8 mouse cellular contexts compared by ENCODE assay signal in genomic region chr2:167505127-167505526, GRCm38 (mm10). TPM values are rescaled to one million over a fixed set of nuclear protein-coding genes. Genes with fewer than 3 reads are reported as not detected.
DNase-seq lines count a peak whose midpoint lies in the region; ATAC-seq lines count a peak whose summit lies in the region.

No protein-coding gene starts in this region.

- no peak overlapping the region for H3K9ac ChIP-seq in kidney, embryonic 15.5 days
- H3K9ac ChIP-seq in embryonic facial prominence, embryonic 11.5 days (replicated peaks; ENCODE audit: low read length): no peak overlapping the region

- no peaks in the 10 kb centered on the region for H3K9me3 ChIP-seq in kidney, embryonic 15.5 days (replicated peaks)
- no peaks in the 10 kb centered on the region for H3K9me3 ChIP-seq in embryonic facial prominence, embryonic 11.5 days (replicated peaks; ENCODE audit: control insufficient read depth, low read length)
- no peaks in the 10 kb centered on the region for H3K9me3 ChIP-seq in limb, embryonic 10.5 days (replicated peaks)
- H3K9me3 ChIP-seq in midbrain, embryonic 10.5 days (replicated peaks): no peaks in the 10 kb centered on the region

- ATAC-seq in kidney, embryonic 15.5 days (replicated peaks; ENCODE audit: low FRiP score): no peak
- no peak for ATAC-seq in embryonic facial prominence, embryonic 11.5 days (replicated peaks; ENCODE audit: insufficient number of reproducible peaks, low FRiP score, low TSS enrichment, low read depth)
- no peak for ATAC-seq in cerebellum, adult (ENCODE audit: insufficient number of reproducible peaks, low FRiP score, low TSS enrichment)

- peaks cover 38% of the 10 kb centered on the region for H3K36me3 ChIP-seq in kidney, embryonic 15.5 days
- H3K36me3 ChIP-seq in embryonic facial prominence, embryonic 11.5 days (replicated peaks; ENCODE audit: control insufficient read depth, insufficient read depth, low read depth, low read length): no peaks in the 10 kb centered on the region; the same call in 1 of the 2 replicates
- H3K36me3 ChIP-seq in limb, embryonic 10.5 days: peaks cover 57% of the 10 kb centered on the region
- H3K36me3 ChIP-seq in midbrain, embryonic 10.5 days: peaks cover 55% of the 10 kb centered on the region

- WGBS in kidney, embryonic 15.5 days: 80% methylated on average over 3 of the region's 3 CpGs
- 87% methylated on average over 3 of the region's 3 CpGs for WGBS in embryonic facial prominence, embryonic 11.5 days
- WGBS in limb, embryonic 10.5 days: 90% methylated on average over 3 of the region's 3 CpGs
- WGBS in midbrain, embryonic 10.5 days: 92% methylated on average over 3 of the region's 3 CpGs

- 0 out of 2 replicates have a peak overlapping the region, but pooled peaks have one; percentile 9 for H3K27ac ChIP-seq in kidney, embryonic 15.5 days
- no peak overlapping the region for H3K27ac ChIP-seq in embryonic facial prominence, embryonic 11.5 days (replicated peaks; ENCODE audit: low read depth, low read length)
- H3K27ac ChIP-seq in limb, embryonic 10.5 days: no peak overlapping the region
- H3K27ac ChIP-seq in midbrain, embryonic 10.5 days (replicated peaks): no peak overlapping the region

- peak overlapping the region; percentile 92 for H3K4me2 ChIP-seq in kidney, embryonic 15.5 days
- H3K4me2 ChIP-seq in embryonic facial prominence, embryonic 11.5 days (ENCODE audit: low read depth, low read length): peak overlapping the region; percentile 11; the same call in 1 of the 2 replicates

- no peaks in the 10 kb centered on the region for H3K27me3 ChIP-seq in kidney, embryonic 15.5 days
- no peaks in the 10 kb centered on the region for H3K27me3 ChIP-seq in embryonic facial prominence, embryonic 11.5 days (ENCODE audit: control insufficient read depth, insufficient read depth, low read length)
- no peaks in the 10 kb centered on the region for H3K27me3 ChIP-seq in limb, embryonic 10.5 days (ENCODE audit: low read depth, poor library complexity, severe bottlenecking)
- no peaks in the 10 kb centered on the region for H3K27me3 ChIP-seq in midbrain, embryonic 10.5 days (ENCODE audit: low read depth, poor library complexity, severe bottlenecking)

- DNase-seq in kidney, adult 9 months: no peak
- DNase-seq in embryonic facial prominence, embryonic 11.5 days (ENCODE audit: low spot score): no peak
- DNase-seq in limb, embryonic 10.5 days (ENCODE audit: low spot score): no peak
- no peak for DNase-seq in midbrain, embryonic 10.5 days (ENCODE audit: low spot score)
- no peak for DNase-seq in ovary, postnatal 10 days (ENCODE audit: low spot score)
- DNase-seq in ovary, postnatal 36 days (ENCODE audit: low spot score): no peak

- H3K4me1 ChIP-seq in kidney, embryonic 15.5 days: peaks cover 23% of the 10 kb centered on the region
- H3K4me1 ChIP-seq in embryonic facial prominence, embryonic 11.5 days (ENCODE audit: control insufficient read depth, insufficient read depth, low read length): no peaks in the 10 kb centered on the region; the same call in 1 of the 2 replicates
- H3K4me1 ChIP-seq in limb, embryonic 10.5 days: peaks cover 33% of the 10 kb centered on the region
- peaks cover 32% of the 10 kb centered on the region for H3K4me1 ChIP-seq in midbrain, embryonic 10.5 days

- peak overlapping the region; percentile 2; the same call in 1 of the 2 replicates for H3K4me3 ChIP-seq in kidney, embryonic 15.5 days (replicated peaks)
- no peak overlapping the region for H3K4me3 ChIP-seq in embryonic facial prominence, embryonic 11.5 days (ENCODE audit: low read depth, low read length)
- H3K4me3 ChIP-seq in limb, embryonic 10.5 days: 0 out of 2 replicates have a peak overlapping the region, but pooled peaks have one; percentile 100
- peak overlapping the region; percentile 99; the same call in 1 of the 2 replicates for H3K4me3 ChIP-seq in midbrain, embryonic 10.5 days

RNA-seq across cellular contexts. Expression of gene Spata2, which starts 12.4 kb away (rescaled TPM):
- polyA plus RNA-seq in kidney, embryonic 15.5 days (2015; fragmentation: Nextera tagmentation; extraction: Ambion mirVana): 17.8 and 17.9 TPM in 2 replicates
- 12.1 and 13.1 TPM in 2 replicates for polyA plus RNA-seq in embryonic facial prominence, embryonic 11.5 days (2014; fragmentation: Nextera tagmentation; extraction: Ambion mirVana)
- 19.5 and 21.5 TPM in 2 replicates for polyA plus RNA-seq in limb, embryonic 10.5 days (2016; fragmentation: Nextera tagmentation; extraction: Ambion mirVana)
- polyA plus RNA-seq in midbrain, embryonic 10.5 days (2016; fragmentation: Nextera tagmentation; extraction: Ambion mirVana): 19.1 and 23.5 TPM in 2 replicates

RNA-seq across cellular contexts. Expression of gene Rnf114, which starts 12.7 kb away (rescaled TPM):
- polyA plus RNA-seq in kidney, embryonic 15.5 days (2015; fragmentation: Nextera tagmentation; extraction: Ambion mirVana): 89.9 and 91.9 TPM in 2 replicates
- 113 and 119 TPM in 2 replicates for polyA plus RNA-seq in embryonic facial prominence, embryonic 11.5 days (2014; fragmentation: Nextera tagmentation; extraction: Ambion mirVana)
- polyA plus RNA-seq in limb, embryonic 10.5 days (2016; fragmentation: Nextera tagmentation; extraction: Ambion mirVana): 130 and 131 TPM in 2 replicates
- polyA plus RNA-seq in midbrain, embryonic 10.5 days (2016; fragmentation: Nextera tagmentation; extraction: Ambion mirVana): 139 and 154 TPM in 2 replicates

RNA-seq across cellular contexts. Expression of gene Snai1, which starts 32.9 kb away (rescaled TPM):
- polyA plus RNA-seq in kidney, embryonic 15.5 days (2015; fragmentation: Nextera tagmentation; extraction: Ambion mirVana): 34.3 and 37.7 TPM in 2 replicates
- 66.8 and 76.2 TPM in 2 replicates for polyA plus RNA-seq in embryonic facial prominence, embryonic 11.5 days (2014; fragmentation: Nextera tagmentation; extraction: Ambion mirVana)
- 94.9 and 118 TPM in 2 replicates for polyA plus RNA-seq in limb, embryonic 10.5 days (2016; fragmentation: Nextera tagmentation; extraction: Ambion mirVana)
- 30.0 and 36.1 TPM in 2 replicates for polyA plus RNA-seq in midbrain, embryonic 10.5 days (2016; fragmentation: Nextera tagmentation; extraction: Ambion mirVana)
